In the genomic region with DNA sequence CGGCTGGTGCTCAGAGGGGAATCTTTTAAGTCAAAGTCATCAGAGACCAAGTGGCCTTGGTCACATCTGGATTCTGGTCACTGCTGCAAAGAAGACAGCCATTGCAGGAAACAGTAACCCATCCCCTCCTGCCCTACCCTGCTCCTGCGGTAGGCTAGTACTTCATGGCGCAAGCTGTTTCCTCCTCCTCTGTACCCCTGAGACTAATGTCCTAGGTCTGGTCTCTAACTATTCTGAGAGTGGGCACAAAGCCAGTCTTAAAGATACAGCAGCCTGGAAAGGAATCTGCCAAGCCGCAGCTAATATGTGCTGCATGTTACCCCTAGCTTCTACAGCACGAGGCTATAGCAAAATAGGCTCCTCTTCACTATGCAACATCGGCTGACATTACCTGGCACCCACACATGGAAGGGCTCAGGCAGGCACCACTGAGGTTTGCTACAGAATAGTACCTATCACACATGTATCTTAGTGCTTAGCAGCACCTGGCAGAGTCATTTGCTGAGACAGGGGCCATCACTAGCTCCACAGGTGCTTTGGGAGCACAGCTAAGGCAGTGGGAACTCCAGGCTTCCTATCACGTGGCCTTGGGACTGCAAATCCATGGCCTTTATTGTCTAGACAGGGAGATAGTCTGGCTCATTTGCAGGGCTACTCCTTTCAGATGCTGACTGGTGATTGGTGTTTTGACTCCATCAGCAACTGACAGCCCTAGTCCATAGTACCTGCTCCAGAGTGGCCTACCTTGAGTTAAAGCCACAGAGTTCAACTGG, we compare ENCODE assay signal across 9 mouse cellular contexts. TPM values are rescaled to one million over a fixed set of nuclear protein-coding genes. Genes with fewer than 3 reads are reported as not detected.
DNase-seq lines count a peak whose midpoint lies in the region; ATAC-seq lines count a peak whose summit lies in the region.
"Had no signal": no experiment of that assay in that cellular context is flagged by ENCODE, and none has a peak within 500 bp of the region (broad histone marks: within the 10 kb centered on the region; RNA-seq: fewer than 3 reads in every experiment).

No protein-coding gene starts in this region.

- H3K27me3 ChIP-seq in hindbrain, embryonic 16.5 days (replicated peaks; ENCODE audit: control insufficient read depth, insufficient read depth, low read length), result no peaks in the 10 kb centered on the region
- no peaks in the 10 kb centered on the region for H3K27me3 ChIP-seq in hindbrain, embryonic 12.5 days
- H3K27me3 ChIP-seq: hindbrain, embryonic 15.5 days had no signal

- H3K9me3 ChIP-seq in hindbrain, embryonic 16.5 days (ENCODE audit: control insufficient read depth, low read length), result no peaks in the 10 kb centered on the region
- H3K9me3 ChIP-seq in hindbrain, embryonic 12.5 days (replicated peaks), result no peaks in the 10 kb centered on the region
- H3K9me3 ChIP-seq: hindbrain, embryonic 15.5 days had no signal

- H3K4me1 ChIP-seq in hindbrain, embryonic 16.5 days (ENCODE audit: control insufficient read depth, insufficient read depth, low read depth, low read length), result peaks cover 4% of the 10 kb centered on the region; the same call in 1 of the 2 replicates
- peaks cover 8% of the 10 kb centered on the region; the same call in 1 of the 2 replicates for H3K4me1 ChIP-seq in hindbrain, embryonic 12.5 days
- H3K4me1 ChIP-seq in brown adipose tissue, adult 24 weeks (ENCODE audit: control insufficient read depth, insufficient read depth, insufficient read length, low read length), result peaks cover 28% of the 10 kb centered on the region

- no peak overlapping the region for H3K27ac ChIP-seq in hindbrain, embryonic 16.5 days (ENCODE audit: low read depth, low read length)
- no peak overlapping the region for H3K27ac ChIP-seq in hindbrain, embryonic 12.5 days
- peak overlapping the region; percentile 32; the same call in 1 of the 2 replicates for H3K27ac ChIP-seq in brown adipose tissue, adult 24 weeks (replicated peaks; ENCODE audit: low read depth, low read length)
- H3K27ac ChIP-seq: hindbrain, embryonic 15.5 days had no signal

- WGBS in hindbrain, embryonic 16.5 days, result 65% methylated on average over 7 of the region's 7 CpGs
- 68% methylated on average over 7 of the region's 7 CpGs for WGBS in hindbrain, embryonic 12.5 days

- no peak overlapping the region for H3K9ac ChIP-seq in hindbrain, embryonic 16.5 days (ENCODE audit: low read depth, low read length)
- H3K9ac ChIP-seq in hindbrain, embryonic 12.5 days, result no peak overlapping the region
- H3K9ac ChIP-seq: hindbrain, embryonic 15.5 days had no signal

- 0 out of 2 replicates have a peak, but pooled peaks have one; percentile 31 for ATAC-seq in hindbrain, embryonic 16.5 days
- no peak for ATAC-seq in hindbrain, embryonic 12.5 days (ENCODE audit: low FRiP score)

- H3K4me2 ChIP-seq in hindbrain, embryonic 16.5 days (ENCODE audit: low read length), result no peak overlapping the region
- H3K4me2 ChIP-seq in hindbrain, embryonic 12.5 days (replicated peaks), result no peak overlapping the region
- H3K4me2 ChIP-seq: hindbrain, embryonic 15.5 days had no signal

- H3K36me3 ChIP-seq in hindbrain, embryonic 16.5 days (ENCODE audit: control insufficient read depth, insufficient read depth, low read length), result no peaks in the 10 kb centered on the region
- no peaks in the 10 kb centered on the region for H3K36me3 ChIP-seq in hindbrain, embryonic 12.5 days
- H3K36me3 ChIP-seq: hindbrain, embryonic 15.5 days had no signal

- DNase-seq in 416B (ENCODE audit: low read depth), result peak; percentile 93
- peak; percentile 58 for DNase-seq in induced T-regulatory cell, adult 2 months (ENCODE audit: low read depth)
- no peak for DNase-seq in testis, postnatal 14 days (ENCODE audit: low spot score)
- no peak for DNase-seq in cerebellum, adult 11 months
- no peak for DNase-seq in left cerebral cortex, adult 18-20 months (ENCODE audit: low spot score in 2 of 2)

- no peak overlapping the region for H3K4me3 ChIP-seq in hindbrain, embryonic 16.5 days (ENCODE audit: low read length)
- H3K4me3 ChIP-seq in hindbrain, embryonic 12.5 days, result no peak overlapping the region
- H3K4me3 ChIP-seq in brown adipose tissue, adult 24 weeks (ENCODE audit: insufficient read depth, low read depth, low read length), result no peak overlapping the region; the same call in 1 of the 2 replicates
- H3K4me3 ChIP-seq: hindbrain, embryonic 15.5 days had no signal

RNA-seq across cellular contexts. Expression of a gene that starts 13.7 kb away (rescaled TPM):
- 19.5 TPM in 2 replicates for polyA plus RNA-seq in hindbrain, embryonic 16.5 days (2015; fragmentation: Nextera tagmentation; extraction: Ambion mirVana)
- 20.9 and 23.4 TPM in 2 replicates for polyA plus RNA-seq in hindbrain, embryonic 12.5 days (2016; fragmentation: Nextera tagmentation; extraction: Ambion mirVana)
- 8.4 and 12.5 TPM in 2 replicates for polyA plus RNA-seq in brown adipose tissue, adult 24 weeks (2012; ENCODE audit: insufficient read depth, insufficient read length, missing spikeins)
- total RNA-seq in left cerebral cortex, adult 18-20 months (2021), result 10 to 100 TPM; 21.9 to 23.0 TPM

Comparison
In these comparisons a context has a peak if more than half of its experiments do, and no peak if none do; other contexts are left out.
1. DNase-seq: peak in 416B (single experiment) and induced T-regulatory cell, adult 2 months (single experiment); none in testis, postnatal 14 days (single experiment), cerebellum, adult 11 months (single experiment) and left cerebral cortex, adult 18-20 months (0 of 2).